Mouse (Mus musculus): ENCODE measurements around the gene Eif1b.

GRCm38 (mm10) chr9:120527919-120528318 lies 35.9 kb downstream of the Eif1b start:
- TF ChIP-seq CTCF (IDR thresholded peaks at IDR 0.05; ENCODE audit: insufficient read depth, low read length) (no peak), POLR2A (IDR thresholded peaks at IDR 0.05; ENCODE audit: borderline replicate concordance, extremely low read depth, low read depth, low read length) (no peak)
